Mouse (Mus musculus) midbrain, postnatal 0 days (tissue): ENCODE measurements around the gene Zmpste24. TPM values are rescaled to one million over a fixed set of nuclear protein-coding genes. Genes with fewer than 3 reads are reported as not detected.
A peak's percentile ranks its signal among the peaks of the same experiment; 100 is the strongest.

Experiments
- ATAC-seq: fragments of 200-750 bp; cut with Nextera tagmentation; 2 replicates; pipeline ENCODE4 v1.8.0; 2017; ENCODE audit warnings: moderate number of reproducible peaks, mild to moderate bottlenecking, moderate TSS enrichment, moderate library complexity; ENCODE audit not compliant: low FRiP score
- DNase-seq: peaks from one replicate; pipeline ENCODE4 v3.0.0-alpha.2; 2015; ENCODE audit warnings: low spot score
- H3K27ac ChIP-seq: fragments of 300-500 bp; sonication (generic); 2 replicates; pipeline ENCODE4 v1.5.1; 2014; ENCODE audit warnings: low read depth, mild to moderate bottlenecking, low read length, mixed read lengths
- H3K27me3 ChIP-seq: fragments of 300-500 bp; sonication (generic); 2 replicates; pipeline ENCODE4 v1.6.1; 2014; ENCODE audit warnings: low read length, control low read depth, mixed read lengths; ENCODE audit not compliant: insufficient read depth
- H3K36me3 ChIP-seq: fragments of 300-500 bp; sonication (generic); 2 replicates; pipeline ENCODE4 v1.6.1; 2014; ENCODE audit warnings: low read length, control low read depth, mixed read lengths; ENCODE audit not compliant: insufficient read depth
- H3K4me1 ChIP-seq: fragments of 300-500 bp; sonication (generic); 2 replicates; pipeline ENCODE4 v1.6.1; 2014; ENCODE audit warnings: mild to moderate bottlenecking, control low read depth, antibody characterized with exemption, low read length, mixed read lengths; ENCODE audit not compliant: insufficient read depth
- H3K4me2 ChIP-seq: fragments of 300-500 bp; sonication (generic); 2 replicates; pipeline ENCODE4 v1.6.1; 2014; ENCODE audit warnings: low read depth, mild to moderate bottlenecking, low read length, mixed read lengths; ENCODE audit not compliant: poor library complexity, severe bottlenecking
- H3K4me3 ChIP-seq: fragments of 300-500 bp; sonication (generic); 2 replicates; pipeline ENCODE4 v1.5.1; 2014; ENCODE audit warnings: low read depth, mild to moderate bottlenecking, low read length, moderate library complexity
- H3K9ac ChIP-seq: fragments of 300-500 bp; sonication (generic); replicated peaks from 2 replicates; pipeline ENCODE4 v1.6.1; 2014; ENCODE audit warnings: mild to moderate bottlenecking, low read length, moderate library complexity, mixed read lengths; ENCODE audit not compliant: poor library complexity, severe bottlenecking
- H3K9me3 ChIP-seq: fragments of 300-500 bp; sonication (generic); 2 replicates; pipeline ENCODE4 v1.6.1; 2016; ENCODE audit warnings: low read length, control low read depth
- CTCF ChIP-seq: IDR thresholded peaks from 2 replicates; pipeline ENCODE4 v1.5.1; 2016; ENCODE audit warnings: antibody characterized with exemption, mild to moderate bottlenecking
- WGBS: fragments of 180-500 bp; shearing (Covaris S2); extraction: QIAGEN DNeasy Blood & Tissue Kit; methylation state at CpG from one replicate; pipeline ENCODE4 v1.1.7; 2014; 5-methylcytosine and 5-hydroxymethylcytosine counted together
- polyA plus RNA-seq: library from polyadenylated mRNA; unstranded; fragments of >200 nt; fragmentation: Nextera tagmentation; extraction: Ambion mirVana; gene quantifications from 2 replicates; pipeline ENCODE4 v1.2.1, GENCODE M21; 2015
- total RNA-seq: library from RNA; depleted of rRNA; stranded (reverse); fragments of >200 nt; gene quantifications from 2 replicates; pipeline ENCODE4 v1.2.3, GENCODE M21; 2014; rRNA removed

Zmpste24 gene
- total RNA-seq (18.6 and 19.9 TPM in 2 replicates), polyA plus RNA-seq (17.0 and 18.0 TPM in 2 replicates)

DNA sequence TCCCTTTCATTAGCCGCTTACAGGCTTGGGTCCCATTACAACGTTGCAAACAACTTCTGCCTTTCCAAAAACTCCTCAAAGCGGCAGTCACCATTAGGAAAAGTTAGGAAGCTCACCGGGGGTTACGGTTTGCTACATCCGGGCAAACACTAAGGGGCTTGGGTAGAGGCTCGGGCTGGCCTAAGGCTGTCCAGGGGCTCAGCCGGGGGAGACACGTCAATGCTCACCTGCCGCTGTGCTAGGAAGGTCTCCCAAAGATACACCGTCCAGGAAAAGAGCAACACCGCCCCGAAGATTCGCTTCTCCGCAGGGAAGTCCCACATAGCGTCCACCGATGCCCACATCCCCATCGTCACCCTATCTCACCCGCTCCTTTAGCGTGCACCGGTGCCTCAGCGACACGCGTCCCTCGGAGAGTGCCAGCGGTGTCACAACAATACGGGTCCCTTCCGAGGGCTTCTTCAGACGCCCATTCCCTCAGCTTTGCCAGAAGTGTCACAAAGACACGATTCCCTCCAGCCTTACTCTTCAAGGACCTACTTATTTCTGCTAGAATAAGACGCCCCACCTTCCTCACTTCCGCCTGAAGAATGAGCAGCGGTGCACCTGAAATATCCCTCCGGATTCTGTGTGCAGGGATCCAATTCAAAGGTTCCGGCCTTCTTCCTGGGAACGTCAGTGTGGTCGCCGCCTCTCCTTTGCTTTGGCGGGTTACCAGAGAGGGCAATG, at the start of gene Zmpste24:
Gene Zmpste24 (minus strand): TSS at position 592 of the 729 bp plus-strand sequence.
- Histone ChIP-seq H3K4me1 (no peaks in the 10 kb centered on the region; the same call in 1 of the 2 replicates), H3K9ac (peak within 1 kb of the TSS; percentile 74), H3K4me2 (peak within 1 kb of the TSS; percentile 80), H3K27me3 (no peaks in the 10 kb centered on the region), H3K9me3 (no peaks in the 10 kb centered on the region), H3K36me3 (peaks cover 14% of the 10 kb centered on the region), H3K27ac (peak within 1 kb of the TSS; percentile 47; the same call in 1 of the 2 replicates), H3K4me3 (peak within 1 kb of the TSS; percentile 75)
- no peak for TF ChIP-seq CTCF
- under 1% methylated on average over 38 of the region's 39 CpGs for WGBS
- ATAC-seq (peak; percentile 96), DNase-seq (peak; percentile 97)

DNA sequence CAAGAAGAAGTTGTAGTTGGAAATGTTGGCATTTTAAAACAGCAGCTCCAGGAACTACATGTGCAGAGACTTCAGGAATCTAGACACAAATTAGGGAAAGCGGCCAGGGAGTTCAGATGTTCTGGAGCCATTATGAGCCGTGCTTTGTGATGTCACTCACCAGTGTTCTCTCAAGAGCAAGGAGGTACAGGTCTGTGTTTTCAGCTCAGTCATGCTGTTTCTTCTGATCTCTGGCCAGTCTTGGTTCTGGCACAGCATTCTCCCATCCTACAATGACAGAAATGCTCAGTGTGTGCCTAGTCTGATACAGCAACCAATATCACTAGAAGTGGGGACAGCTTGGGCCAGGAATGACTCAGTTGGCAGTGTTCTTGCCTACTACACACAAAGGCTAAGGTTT, 11.1 kb upstream of the Zmpste24 start, which contains the start of gene Tmco2:
Gene Tmco2 (minus strand): TSS at position 101 of the 400 bp plus-strand sequence.
- no peaks in the 10 kb centered on the region for H3K36me3 ChIP-seq
- H3K27me3 ChIP-seq: no peaks in the 10 kb centered on the region
- no peak within 1 kb of the TSS for H3K9ac ChIP-seq
- H3K27ac ChIP-seq: no peak within 1 kb of the TSS
- no peaks in the 10 kb centered on the region for H3K4me1 ChIP-seq
- ATAC-seq (no peak), DNase-seq (no peak)
- H3K9me3 ChIP-seq: no peaks in the 10 kb centered on the region
- H3K4me2 ChIP-seq: no peak within 1 kb of the TSS
- WGBS: 87% methylated on average over 2 of the region's 2 CpGs
- H3K4me3 ChIP-seq: no peak within 1 kb of the TSS
- TF ChIP-seq CTCF: no peak

DNA sequence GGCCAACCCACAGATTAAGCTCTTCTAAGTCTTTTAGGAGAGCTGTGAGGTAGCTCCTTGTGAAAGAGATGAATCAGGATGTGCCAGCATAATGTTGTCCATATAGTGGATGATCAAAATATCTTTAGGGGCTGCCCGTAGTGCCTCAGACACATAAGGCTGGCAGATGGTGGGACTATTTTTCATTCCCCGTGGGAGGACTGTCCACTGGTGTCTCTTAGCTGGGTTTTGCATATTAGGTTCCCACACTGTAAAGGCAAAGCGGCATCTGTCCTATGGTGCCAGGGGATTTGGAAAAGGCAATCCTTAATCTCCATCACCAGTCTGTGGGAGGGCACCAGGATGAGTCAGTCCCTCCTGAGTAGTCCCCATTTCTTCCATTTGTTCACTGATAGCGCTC, 5.3 kb upstream of the Zmpste24 start:
- H3K27ac ChIP-seq: no peak overlapping the region
- H3K4me1 ChIP-seq: no peaks in the 10 kb centered on the region
- DNase-seq (no peak), ATAC-seq (no peak)
- no peaks in the 10 kb centered on the region for H3K27me3 ChIP-seq
- no peaks in the 10 kb centered on the region for H3K9me3 ChIP-seq
- 83% methylated on average over 4 of the region's 4 CpGs for WGBS
- no peaks in the 10 kb centered on the region for H3K36me3 ChIP-seq
- no peak overlapping the region for H3K9ac ChIP-seq
- no peak overlapping the region for H3K4me2 ChIP-seq
- H3K4me3 ChIP-seq: no peak overlapping the region
- no peak for TF ChIP-seq CTCF

DNA sequence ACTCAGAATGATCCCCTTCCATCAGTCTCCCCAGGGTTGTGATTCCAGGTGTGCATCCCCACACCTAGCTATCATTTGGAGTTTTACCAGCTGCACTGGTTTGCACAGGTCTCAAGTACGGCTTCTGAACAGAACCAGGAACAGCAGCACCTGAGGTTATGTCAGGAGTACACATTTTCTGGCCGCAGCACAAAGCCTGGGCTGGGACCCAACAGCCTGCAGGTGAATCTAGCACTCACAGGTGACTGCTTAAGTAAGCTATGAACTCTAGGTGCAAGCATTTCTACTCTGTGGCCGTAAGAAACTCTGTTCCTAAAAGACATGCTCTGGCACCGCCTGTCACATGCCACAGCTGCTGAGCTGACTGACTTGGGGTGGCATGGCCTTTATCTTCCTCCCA, 7.8 kb downstream of the Zmpste24 start:
- H3K4me2 ChIP-seq: no peak overlapping the region
- H3K9ac ChIP-seq: no peak overlapping the region
- H3K9me3 ChIP-seq: no peaks in the 10 kb centered on the region
- no peak for TF ChIP-seq CTCF
- no peaks in the 10 kb centered on the region for H3K4me1 ChIP-seq
- DNase-seq (no peak), ATAC-seq (no peak)
- H3K4me3 ChIP-seq: no peak overlapping the region
- 92% methylated on average over 4 of the region's 4 CpGs for WGBS
- no peaks in the 10 kb centered on the region for H3K27me3 ChIP-seq
- H3K27ac ChIP-seq: no peak overlapping the region
- peaks cover 34% of the 10 kb centered on the region for H3K36me3 ChIP-seq

DNA sequence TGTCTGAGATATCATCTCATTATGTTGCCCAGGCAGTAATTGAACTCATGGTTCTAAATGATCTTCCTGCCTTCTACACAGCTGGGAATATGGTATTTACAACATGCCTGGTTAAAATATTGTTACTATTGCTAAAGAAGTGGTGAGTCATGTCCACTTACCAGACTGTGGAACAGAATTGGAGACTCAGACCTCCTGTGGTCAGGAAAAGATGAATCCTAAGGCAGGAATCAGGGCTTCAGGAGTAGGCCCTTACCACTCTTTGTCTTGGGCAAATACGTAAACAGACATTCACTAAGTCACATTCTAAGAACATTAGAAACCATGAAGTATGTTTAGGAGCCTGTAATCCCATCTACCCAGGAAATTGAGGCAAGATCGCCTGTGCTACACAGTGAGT, 9.3 kb downstream of the Zmpste24 start:
- Histone ChIP-seq H3K36me3 (peaks cover 32% of the 10 kb centered on the region), H3K4me2 (no peak overlapping the region), H3K4me3 (no peak overlapping the region), H3K9me3 (no peaks in the 10 kb centered on the region), H3K27ac (no peak overlapping the region), H3K27me3 (no peaks in the 10 kb centered on the region), H3K9ac (no peak overlapping the region), H3K4me1 (no peaks in the 10 kb centered on the region)
- DNase-seq (no peak), ATAC-seq (no peak)
- no peak for TF ChIP-seq CTCF
- 97% methylated on average over 2 of the region's 2 CpGs for WGBS

DNA sequence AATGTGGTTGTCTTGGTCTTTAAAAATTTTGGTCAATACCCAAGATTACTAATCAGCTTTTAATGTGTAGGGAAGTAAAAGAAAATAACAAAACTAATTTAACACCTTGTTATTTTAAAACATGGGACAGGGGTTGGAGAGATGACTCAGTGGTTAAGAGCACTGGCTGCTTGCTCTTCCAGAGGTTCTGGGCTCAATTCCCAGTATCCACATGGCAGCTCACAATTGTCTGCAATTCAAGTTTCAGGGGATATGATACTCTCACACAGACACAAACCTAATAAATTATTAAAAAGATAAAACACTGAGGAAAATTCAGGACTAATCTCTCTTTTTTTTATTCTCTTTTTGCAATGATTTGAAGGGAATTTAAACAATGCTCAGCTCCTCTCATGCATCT, 13.5 kb downstream of the Zmpste24 start:
- H3K36me3 ChIP-seq: peaks cover 49% of the 10 kb centered on the region
- H3K4me1 ChIP-seq: no peaks in the 10 kb centered on the region
- no peaks in the 10 kb centered on the region for H3K9me3 ChIP-seq
- H3K27me3 ChIP-seq: no peaks in the 10 kb centered on the region
- no peak for TF ChIP-seq CTCF
- no peak overlapping the region for H3K9ac ChIP-seq
- DNase-seq: no peak
- no peak for ATAC-seq
- H3K27ac ChIP-seq: no peak overlapping the region
- no peak overlapping the region for H3K4me3 ChIP-seq
- no peak overlapping the region for H3K4me2 ChIP-seq
